Mouse (Mus musculus): Measurements from ENCODE around the gene Gdpd5.
A peak's percentile ranks its signal among the peaks of the same experiment; 100 is the strongest.

The Gdpd5 gene

GRCm38 (mm10) chr7:99405386-99406155, 24.4 kb downstream of the Gdpd5 start:
- DNase-seq = no peak

GRCm38 (mm10) chr7:99407598-99407997, 26.4 kb downstream of the Gdpd5 start:
- peak; percentile 17 to 31 for DNase-seq

- no peak for DNase-seq
These were observed 28.4 kb downstream of the Gdpd5 start for GRCm38 (mm10) chr7:99409441-99410222.

GRCm38 (mm10) chr7:99410315-99410714, 29.1 kb downstream of the Gdpd5 start:
- no peak for DNase-seq

GRCm38 (mm10) chr7:99411047-99411779, 30.0 kb downstream of the Gdpd5 start:
- no peak for DNase-seq

- no peak for DNase-seq
These were observed 33.8 kb downstream of the Gdpd5 start for GRCm38 (mm10) chr7:99415045-99415444.

- no peak for DNase-seq
These were observed 38.1 kb downstream of the Gdpd5 start for GRCm38 (mm10) chr7:99419311-99419710.

- DNase-seq = no peak
These were observed 39.8 kb downstream of the Gdpd5 start for GRCm38 (mm10) chr7:99421006-99421405.

GRCm38 (mm10) chr7:99424538-99425155, 43.4 kb downstream of the Gdpd5 start:
- no peak for DNase-seq

GRCm38 (mm10) chr7:99425706-99426105, 44.5 kb downstream of the Gdpd5 start:
- DNase-seq = no peak

- no peak for DNase-seq
These were observed 45.8 kb downstream of the Gdpd5 start for GRCm38 (mm10) chr7:99427031-99427430.

GRCm38 (mm10) chr7:99427987-99428386, 46.8 kb downstream of the Gdpd5 start:
- no peak for DNase-seq

- DNase-seq = no peak
These were observed 47.6 kb downstream of the Gdpd5 start for GRCm38 (mm10) chr7:99428836-99429235.

- no peak for DNase-seq
These were observed 48.6 kb downstream of the Gdpd5 start for GRCm38 (mm10) chr7:99429786-99430185.

GRCm38 (mm10) chr7:99430246-99430645, 49.0 kb downstream of the Gdpd5 start:
- DNase-seq = no peak

- no peak for DNase-seq
These were observed 51.0 kb downstream of the Gdpd5 start for GRCm38 (mm10) chr7:99432248-99432647.

GRCm38 (mm10) chr7:99432863-99433262, 51.6 kb downstream of the Gdpd5 start:
- no peak for DNase-seq

GRCm38 (mm10) chr7:99434672-99435250, 53.5 kb downstream of the Gdpd5 start:
- DNase-seq = peak; percentile 51 to 54

- no peak for DNase-seq
These were observed 55.3 kb downstream of the Gdpd5 start for GRCm38 (mm10) chr7:99436530-99436929.

GRCm38 (mm10) chr7:99438881-99439280, 57.7 kb downstream of the Gdpd5 start:
- no peak for DNase-seq

GRCm38 (mm10) chr7:99441534-99442072, 60.4 kb downstream of the Gdpd5 start:
- no peak for DNase-seq

GRCm38 (mm10) chr7:99443164-99443563, 62.0 kb downstream of the Gdpd5 start:
- DNase-seq = no peak

All from B cell, adult 2 months (primary cell).